Mouse (Mus musculus) v-Abl transformed pro-B cells (cell line): ENCODE data around the gene Slco1a6.
"Not testable (repeated sequence)": the region's sequence is repeated elsewhere in the genome, so short reads cannot be mapped to it uniquely, and the experiment has no call there.

ENCODE experiments used
- in situ Hi-C, 2 experiments: fragments of 400-800 bp; cut with MboI; formaldehyde crosslinking; loops; one replicate each; pipeline ENCODE4 v1.15.1; 2025; ENCODE audit not compliant: unreplicated experiment in 2 of 2

The Slco1a6 gene

GRCm38 (mm10) chr6:142208421-142208820 lies at the start of gene Slco1a6:
Gene Slco1a6, minus strand, starts transcription at chr6:142208521.
- in situ Hi-C loops = no loop called here

GRCm38 (mm10) chr6:142250738-142251307 lies 42.5 kb upstream of the Slco1a6 start:
- in situ Hi-C loops = not testable (repeated sequence)

GRCm38 (mm10) chr6:142245065-142245464 lies 36.7 kb upstream of the Slco1a6 start:
- in situ Hi-C loops = no loop called here

- in situ Hi-C loops = no loop called here
Observed at GRCm38 (mm10) chr6:142239468-142239867, 31.1 kb upstream of the Slco1a6 start.

DNA sequence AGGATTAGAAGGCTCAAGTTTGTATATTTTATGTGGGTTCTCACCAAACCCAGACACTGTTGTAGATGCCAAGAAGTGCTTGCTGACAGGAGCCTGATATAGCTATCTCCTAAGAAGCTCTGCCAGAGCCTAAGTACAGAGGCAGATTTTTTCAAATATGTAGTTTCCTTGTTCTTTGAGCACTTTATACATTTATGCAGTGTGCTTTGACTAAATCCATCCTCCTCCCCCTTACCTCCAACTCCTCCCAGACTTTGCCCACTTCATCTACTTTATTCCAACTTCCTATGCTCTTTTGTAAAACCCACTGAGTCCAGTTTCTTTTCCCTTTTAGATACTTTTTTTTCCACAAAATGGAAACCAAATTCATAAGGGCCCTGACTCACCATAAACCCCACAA lies 11.8 kb upstream of the Slco1a6 start:
- in situ Hi-C loops = no loop called here

DNA sequence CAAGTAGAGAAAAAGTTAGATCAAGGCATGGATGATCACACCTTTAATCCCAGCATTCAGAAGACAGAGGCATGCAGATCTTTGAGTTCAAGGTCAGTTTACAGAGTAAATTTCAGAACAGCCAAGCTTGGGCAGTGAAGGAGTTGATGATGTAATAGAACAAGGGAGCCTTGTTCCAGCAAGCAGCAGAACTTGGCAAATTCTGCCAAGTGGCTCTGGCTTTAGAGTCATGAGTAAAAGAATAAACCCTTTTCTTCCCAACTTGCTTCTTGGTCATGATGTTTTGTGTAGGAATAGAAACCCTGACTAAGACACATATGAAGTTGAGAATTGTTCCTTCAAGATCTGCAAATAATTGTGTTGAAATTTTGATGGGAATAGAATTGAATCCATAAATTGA lies 3.5 kb upstream of the Slco1a6 start:
- in situ Hi-C loops = no loop called here

DNA sequence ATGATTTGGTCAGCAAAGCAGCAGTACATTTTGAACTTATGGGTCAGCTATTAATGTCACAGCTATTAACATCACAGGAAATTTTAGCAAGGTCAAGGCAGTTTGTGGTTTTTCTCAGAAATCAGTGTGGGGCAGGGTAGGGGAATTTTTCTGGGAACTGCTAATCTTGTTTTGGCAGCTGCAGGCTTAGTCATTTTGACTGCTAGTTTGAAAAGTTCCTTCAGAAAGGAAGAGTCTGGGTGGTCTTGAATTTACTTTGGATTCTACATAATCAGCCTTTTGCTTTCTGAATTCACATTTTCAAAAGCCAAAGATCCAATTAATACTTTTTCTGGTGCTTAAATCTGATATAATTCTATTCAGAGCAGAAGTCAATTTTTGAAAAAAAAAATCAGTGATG lies 1.4 kb upstream of the Slco1a6 start:
- in situ Hi-C loops = no loop called here

DNA sequence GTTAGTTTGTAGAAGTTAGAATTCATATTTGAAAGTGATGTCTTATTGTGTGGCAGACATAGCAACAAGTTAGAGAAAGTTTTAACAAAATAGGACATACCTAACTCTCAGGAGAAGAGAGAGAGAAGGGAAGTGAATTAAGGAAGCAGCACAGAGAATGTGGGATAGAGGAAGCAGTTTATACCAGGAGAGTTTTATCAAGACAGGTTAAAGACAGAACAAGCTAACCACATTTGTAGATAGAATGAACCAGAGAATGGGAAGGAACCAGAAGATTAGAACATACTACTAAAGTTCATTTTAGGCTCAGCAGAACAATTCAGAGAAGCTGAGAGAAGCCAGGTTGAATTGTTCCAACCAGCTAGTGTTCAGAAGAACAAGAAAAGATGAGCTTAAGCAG lies 7.8 kb downstream of the Slco1a6 start:
- in situ Hi-C loops = no loop called here

DNA sequence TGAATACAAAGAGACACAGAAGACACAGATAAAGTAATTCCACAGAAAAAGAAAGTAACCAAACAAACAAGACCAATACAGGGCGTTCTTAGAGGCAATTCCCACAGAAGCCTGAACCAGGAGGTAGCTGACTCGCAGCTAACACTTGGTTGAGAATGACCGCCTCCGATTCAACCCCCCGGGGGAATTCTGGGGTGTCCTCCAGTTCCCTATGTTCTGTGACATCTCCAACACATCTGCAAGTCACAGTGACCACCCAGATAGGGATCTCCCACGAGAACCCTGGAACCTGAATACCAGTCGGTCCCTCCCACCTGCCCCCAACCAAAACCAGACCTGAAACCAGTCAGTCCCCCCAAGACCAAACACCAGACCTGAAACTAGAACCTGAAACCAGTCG lies 14.1 kb downstream of the Slco1a6 start:
- in situ Hi-C loops = no loop called here

GRCm38 (mm10) chr6:142191962-142192361 lies 16.4 kb downstream of the Slco1a6 start:
- in situ Hi-C loops = no loop called here

DNA sequence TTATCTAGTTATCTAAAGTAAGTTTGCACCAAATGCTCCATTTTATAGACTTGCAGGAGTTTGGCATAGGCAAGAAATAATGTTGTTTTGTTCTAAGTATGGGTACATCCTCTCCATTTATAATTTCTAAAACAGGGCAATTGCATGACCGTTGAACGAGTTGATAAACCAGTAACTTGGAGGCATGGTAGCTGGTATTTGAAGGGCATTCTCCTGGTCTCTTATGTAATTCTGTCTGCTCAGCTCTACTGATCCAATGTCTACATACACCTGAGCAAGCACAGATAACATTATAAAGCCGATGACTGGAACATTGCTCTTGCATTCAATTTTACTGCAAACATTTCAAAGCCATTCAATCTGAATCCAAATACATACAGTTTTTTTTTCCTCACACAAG lies 20.9 kb downstream of the Slco1a6 start:
- in situ Hi-C loops = no loop called here

DNA sequence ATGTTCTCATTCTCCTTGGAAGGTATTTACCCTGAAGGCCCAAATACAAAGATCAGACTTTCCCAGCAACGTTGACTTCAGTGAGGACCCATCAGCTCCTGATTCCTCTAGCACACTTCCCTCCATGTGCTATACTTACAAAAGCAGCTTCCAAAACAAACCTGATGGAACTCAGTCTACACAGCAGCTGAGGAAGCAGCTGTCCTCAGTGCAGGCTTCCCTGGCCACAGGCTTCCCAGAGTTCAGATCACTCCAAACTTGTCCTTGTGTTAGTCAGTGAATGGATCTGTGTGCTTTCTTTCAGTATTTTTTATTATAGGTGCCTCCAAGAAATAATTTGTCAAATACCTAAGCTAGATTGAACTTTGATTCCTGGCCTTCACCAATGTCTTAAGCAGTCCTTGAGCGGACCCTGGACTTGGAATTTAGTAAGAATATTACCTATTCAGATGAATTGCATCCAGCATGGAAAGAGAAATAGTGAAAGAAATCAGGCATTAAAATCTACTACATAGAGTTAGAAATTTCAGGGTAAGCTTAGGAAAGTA lies 22.4 kb downstream of the Slco1a6 start:
- in situ Hi-C loops = no loop called here

DNA sequence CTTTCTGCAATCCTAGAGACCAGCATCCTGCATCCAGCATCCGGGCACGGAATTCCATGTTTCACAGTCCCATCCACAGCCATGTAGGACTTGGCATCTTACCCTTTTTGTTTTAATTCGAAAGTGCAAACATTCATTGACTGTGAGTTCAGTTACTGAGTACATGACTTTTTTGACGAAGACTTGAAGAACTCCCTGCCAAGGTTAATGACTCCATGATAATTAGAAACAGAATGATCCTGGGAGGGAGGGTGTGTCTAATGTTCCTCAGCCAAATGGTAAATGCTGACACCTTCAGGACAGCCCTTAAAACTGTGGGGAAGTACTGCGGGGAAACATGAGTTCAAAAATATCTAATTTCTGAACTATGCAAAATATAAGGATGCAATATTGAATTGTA lies 44.9 kb downstream of the Slco1a6 start:
- in situ Hi-C loops = no loop called here

- in situ Hi-C loops = no loop called here
Observed at GRCm38 (mm10) chr6:142161171-142161570, 47.1 kb downstream of the Slco1a6 start.

DNA sequence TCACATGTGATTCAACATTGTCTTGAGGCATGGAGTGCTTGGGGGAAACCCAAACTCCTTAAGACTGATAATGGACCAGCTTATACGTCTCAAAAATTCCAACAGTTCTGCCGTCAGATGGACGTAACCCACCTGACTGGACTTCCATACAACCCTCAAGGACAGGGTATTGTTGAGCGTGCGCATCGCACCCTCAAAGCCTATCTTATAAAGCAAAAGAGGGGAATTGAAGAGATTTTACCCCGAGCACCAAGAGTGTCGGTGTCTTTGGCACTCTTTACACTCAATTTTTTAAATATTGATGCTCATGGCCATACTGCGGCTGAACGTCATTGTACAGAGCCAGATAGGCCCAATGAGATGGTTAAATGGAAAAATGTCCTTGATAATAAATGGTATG lies 54.2 kb downstream of the Slco1a6 start:
- in situ Hi-C loops = not testable (repeated sequence)

- in situ Hi-C loops = no loop called here
Observed at GRCm38 (mm10) chr6:142148371-142148770, 60.0 kb downstream of the Slco1a6 start.

GRCm38 (mm10) chr6:142111667-142112305 lies 96.5 kb downstream of the Slco1a6 start:
- in situ Hi-C loops = no loop called here

GRCm38 (mm10) chr6:142091126-142091525 lies 117.2 kb downstream of the Slco1a6 start:
- in situ Hi-C loops = no loop called here

GRCm38 (mm10) chr6:142058281-142058680 lies 150.0 kb downstream of the Slco1a6 start:
- in situ Hi-C loops = not testable (repeated sequence)

GRCm38 (mm10) chr6:142047689-142048088 lies 160.6 kb downstream of the Slco1a6 start:
- in situ Hi-C loops = no loop called here

GRCm38 (mm10) chr6:142045746-142046145 lies 162.6 kb downstream of the Slco1a6 start:
- in situ Hi-C loops = no loop called here

DNA sequence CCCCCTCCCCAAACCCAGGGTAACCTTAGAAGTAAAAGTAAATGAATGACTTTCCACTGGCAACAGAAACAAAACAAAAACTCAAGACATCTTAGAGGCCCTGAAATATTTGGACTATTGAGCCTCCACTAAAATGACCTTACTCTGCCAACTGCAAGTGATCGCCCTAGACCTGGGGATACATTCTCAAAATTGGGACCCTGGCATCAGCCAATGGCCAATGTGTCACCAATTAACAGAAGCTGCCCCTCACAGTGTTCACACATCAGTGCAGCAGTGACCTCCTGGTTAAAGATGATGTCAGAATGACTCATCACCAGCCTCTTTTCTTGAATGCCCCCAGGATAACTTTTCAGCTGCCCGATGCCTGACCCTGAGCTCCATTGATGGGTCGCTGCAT lies 166.4 kb downstream of the Slco1a6 start:
- in situ Hi-C loops = no loop called here
